24 mouse cellular contexts compared by ENCODE assay signal in the genomic region with DNA sequence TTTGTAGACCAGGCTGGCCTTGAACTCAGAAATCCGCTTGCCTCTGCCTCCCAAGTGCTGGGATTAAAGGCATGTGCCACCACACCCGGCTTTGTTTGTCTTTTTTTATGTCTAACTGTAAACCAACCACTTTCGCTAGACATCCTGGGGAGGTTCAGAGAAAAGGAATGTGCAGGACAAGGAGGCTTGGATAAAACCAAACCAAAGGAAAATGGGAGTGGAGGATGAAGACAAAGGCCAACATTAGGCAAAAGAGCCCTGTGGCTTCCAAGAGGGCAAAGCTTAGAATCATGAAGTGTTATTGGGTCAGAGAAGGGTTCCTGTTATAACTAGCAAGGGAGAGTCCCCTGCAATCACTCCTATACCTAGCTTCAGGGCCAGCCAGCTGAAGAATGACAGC.
"Had no signal": no experiment of that assay in that cellular context is flagged by ENCODE, and none has a peak within 500 bp of the region (broad histone marks: within the 10 kb centered on the region; RNA-seq: fewer than 3 reads in every experiment).

No protein-coding gene starts in this region.

- H3K4me3 ChIP-seq: embryonic facial prominence, embryonic 10.5 days; embryonic facial prominence, embryonic 12.5 days; embryonic facial prominence, embryonic 13.5 days; embryonic facial prominence, embryonic 15.5 days; erythroblast, embryonic 14.5 days; forebrain, embryonic 10.5 days; forebrain, embryonic 12.5 days; forebrain, embryonic 13.5 days; forebrain, embryonic 15.5 days; gastrocnemius, adult 2 months; heart, adult 2 months; heart, embryonic 10.5 days had no signal

- H3K9me3 ChIP-seq: embryonic facial prominence, embryonic 10.5 days; embryonic facial prominence, embryonic 12.5 days; embryonic facial prominence, embryonic 13.5 days; embryonic facial prominence, embryonic 15.5 days; forebrain, embryonic 10.5 days; forebrain, embryonic 12.5 days; forebrain, embryonic 13.5 days; forebrain, embryonic 15.5 days; heart, embryonic 10.5 days had no signal

- H3K27ac ChIP-seq: embryonic facial prominence, embryonic 10.5 days; embryonic facial prominence, embryonic 12.5 days; embryonic facial prominence, embryonic 13.5 days; embryonic facial prominence, embryonic 15.5 days; forebrain, embryonic 10.5 days; forebrain, embryonic 12.5 days; forebrain, embryonic 13.5 days; forebrain, embryonic 15.5 days; gastrocnemius, adult 2 months; heart, adult 2 months; heart, embryonic 10.5 days had no signal

- H3K36me3 ChIP-seq: embryonic facial prominence, embryonic 10.5 days; embryonic facial prominence, embryonic 12.5 days; embryonic facial prominence, embryonic 13.5 days; embryonic facial prominence, embryonic 15.5 days; forebrain, embryonic 10.5 days; forebrain, embryonic 12.5 days; forebrain, embryonic 15.5 days; heart, embryonic 10.5 days had no signal

- H3K9ac ChIP-seq: embryonic facial prominence, embryonic 12.5 days; embryonic facial prominence, embryonic 13.5 days; embryonic facial prominence, embryonic 15.5 days; forebrain, embryonic 12.5 days; forebrain, embryonic 13.5 days; forebrain, embryonic 15.5 days; forebrain, postnatal 0 days had no signal

- DNase-seq: cerebellum, adult 9-11 months; cerebellum, postnatal 10 days; cerebellum, postnatal 25 days; cerebellum, postnatal 36 days; embryo, embryonic 11 days; forebrain, postnatal 0 days; gastrocnemius, adult 2 months; gastrocnemius, postnatal 10 days; gastrocnemius, postnatal 14 days; gastrocnemius, postnatal 25 days; gastrocnemius, postnatal 36 days; heart, adult 11 months; heart, adult 18-20 months; heart, adult 2 months had no signal

- H3K4me1 ChIP-seq: embryonic facial prominence, embryonic 10.5 days; embryonic facial prominence, embryonic 12.5 days; embryonic facial prominence, embryonic 13.5 days; embryonic facial prominence, embryonic 15.5 days; forebrain, embryonic 10.5 days; forebrain, embryonic 12.5 days; forebrain, embryonic 13.5 days; forebrain, embryonic 15.5 days; heart, embryonic 10.5 days had no signal
